Mouse (Mus musculus): ENCODE measurements at regions not wholly inside any gene's neighbourhood (a gene's known extent, or its start where the extent isn't known, plus 50 kb on each side); places are given as distances from the start of the nearest gene placed in this dataset.
"Not testable (repeated sequence)": the region's sequence is repeated elsewhere in the genome, so short reads cannot be mapped to it uniquely, and the experiment has no call there.

DNA sequence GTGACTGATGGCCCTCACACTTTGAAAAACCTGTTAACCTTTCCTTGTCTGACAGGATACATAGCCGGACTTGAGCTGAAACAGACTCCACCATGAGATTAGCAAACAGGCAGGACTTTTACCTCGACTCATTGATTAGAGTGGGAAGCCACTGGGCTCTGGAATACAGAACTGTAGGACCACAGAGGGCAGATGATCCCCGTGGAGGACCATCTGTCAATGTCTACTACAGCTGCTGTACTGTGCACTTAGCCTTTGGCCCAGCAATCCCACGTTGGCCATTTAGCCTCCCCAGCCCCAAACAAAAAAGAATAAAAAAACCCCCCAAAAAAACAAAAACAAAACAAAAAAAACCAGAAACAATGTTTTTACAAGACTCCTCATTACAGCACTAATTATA, 103.9 kb upstream of the Dazl start:
- no peak for DNase-seq (ENCODE audit: inconsistent ontology term)

DNA sequence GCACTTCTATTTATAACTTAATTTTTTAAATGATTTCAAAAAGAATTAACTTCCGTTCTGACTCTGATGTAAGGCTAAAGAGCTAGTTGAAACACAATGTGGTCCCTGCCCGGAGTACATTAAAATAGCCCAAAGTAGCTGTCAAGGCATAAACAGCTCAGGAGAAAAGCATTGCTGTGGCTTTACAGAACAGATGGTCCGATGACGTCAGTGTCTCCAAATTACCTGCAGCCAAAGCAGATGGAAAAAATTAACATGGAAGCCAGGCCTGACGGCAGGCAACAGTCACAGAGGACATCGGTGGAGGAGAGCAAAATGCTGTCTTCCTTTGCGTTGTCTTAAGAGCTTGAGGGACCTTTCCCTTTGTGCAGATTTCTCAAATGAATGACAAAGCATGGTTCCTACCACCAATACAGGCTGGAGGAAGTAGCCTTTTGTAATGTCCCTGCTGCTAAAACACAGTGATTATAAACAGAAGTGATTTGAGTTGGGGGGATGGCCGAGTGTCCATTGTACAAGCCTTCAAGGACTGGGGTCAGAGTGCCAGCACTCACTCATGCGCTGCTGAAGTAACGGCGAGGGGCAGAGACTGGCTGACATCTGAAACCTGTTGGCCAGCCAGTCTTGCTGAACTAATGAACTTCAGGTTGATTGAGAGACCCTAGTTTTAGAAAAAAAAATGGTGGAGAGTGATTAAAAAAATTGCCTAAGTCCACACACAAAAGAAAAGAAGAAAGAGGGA, 101.8 kb upstream of the Plcl2 start:
- DNase-seq (ENCODE audit: inconsistent ontology term) = no peak

DNA sequence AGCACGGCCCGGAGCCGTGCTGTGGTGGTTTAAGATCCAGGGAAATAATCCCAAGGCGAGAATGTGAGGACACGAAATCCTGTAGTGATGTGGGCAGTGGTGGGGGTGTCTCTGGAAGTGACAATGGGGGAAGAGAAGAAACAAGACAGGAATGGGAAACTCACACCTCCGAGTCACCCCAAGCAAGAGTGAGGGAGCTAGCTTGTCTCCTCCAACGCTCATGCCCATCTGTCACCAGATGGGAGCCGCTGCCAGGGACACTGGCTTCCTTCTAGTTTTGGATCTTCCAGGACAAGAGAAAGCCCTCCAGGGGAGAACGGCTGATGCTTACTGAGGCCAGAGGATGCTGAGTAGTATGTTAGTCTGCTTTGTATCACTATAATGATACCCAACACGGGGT, 100.6 kb upstream of the Plcl2 start:
- no peak for DNase-seq (ENCODE audit: inconsistent ontology term)

DNA sequence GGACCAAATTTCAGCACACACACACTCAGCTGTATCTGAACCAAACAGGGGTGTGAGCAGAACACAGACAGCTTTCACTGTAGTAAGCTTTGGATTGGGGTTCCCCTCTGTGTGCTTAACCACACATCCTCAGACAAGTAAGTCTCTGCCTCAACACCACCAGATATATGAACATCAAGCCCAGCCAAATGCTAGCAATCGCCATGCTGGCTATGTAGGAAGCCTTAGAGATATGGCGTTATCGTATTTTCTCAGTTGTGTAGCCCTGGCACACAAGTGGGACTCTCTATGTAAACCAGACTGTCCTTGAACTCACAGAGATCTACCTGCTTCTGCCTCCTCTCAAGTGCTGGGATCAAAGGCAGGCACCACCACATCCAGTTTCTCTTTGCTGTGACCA, 99.9 kb upstream of the Plcl2 start:
- DNase-seq (ENCODE audit: inconsistent ontology term) = no peak

DNA sequence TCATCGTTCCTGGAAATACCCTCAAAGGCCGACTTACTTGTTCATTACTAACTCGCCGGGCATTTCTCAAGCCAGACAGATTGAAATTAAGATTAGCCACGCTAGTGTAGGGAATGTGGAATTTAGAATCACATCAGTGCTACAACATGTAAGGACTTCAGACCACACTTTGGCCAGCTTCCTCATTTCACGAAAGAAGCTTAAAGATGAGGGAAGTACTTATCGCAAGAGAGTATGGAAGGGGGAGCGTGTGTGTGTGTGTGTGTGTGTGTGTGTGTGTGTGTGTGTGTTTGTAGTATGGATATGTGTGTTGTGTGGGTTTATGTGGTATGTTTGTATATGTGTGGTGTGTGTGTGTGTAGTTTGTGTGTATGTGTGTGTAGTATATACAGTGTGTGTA, 99.3 kb upstream of the Plcl2 start:
- DNase-seq (ENCODE audit: inconsistent ontology term) = no peak

DNA sequence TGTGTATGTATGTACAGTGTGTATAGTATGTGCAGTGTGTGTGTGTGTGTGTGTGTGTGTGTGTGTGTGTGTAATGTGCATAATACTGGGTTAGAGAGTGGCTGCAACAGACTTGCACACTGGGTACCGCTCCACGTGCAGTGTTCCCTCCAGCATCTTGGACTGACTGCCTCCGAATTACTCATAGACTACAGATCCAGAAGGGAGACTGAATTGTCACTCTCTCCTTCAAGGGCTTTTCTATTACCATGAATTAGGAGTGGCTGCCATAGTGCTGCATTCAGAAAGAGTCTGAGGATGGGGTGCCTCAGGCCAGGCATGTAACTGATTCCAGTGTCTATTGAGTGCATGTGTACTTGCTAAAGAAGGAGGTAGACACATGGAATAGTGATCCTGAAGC, 98.9 kb upstream of the Plcl2 start:
- no peak for DNase-seq (ENCODE audit: inconsistent ontology term)

DNA sequence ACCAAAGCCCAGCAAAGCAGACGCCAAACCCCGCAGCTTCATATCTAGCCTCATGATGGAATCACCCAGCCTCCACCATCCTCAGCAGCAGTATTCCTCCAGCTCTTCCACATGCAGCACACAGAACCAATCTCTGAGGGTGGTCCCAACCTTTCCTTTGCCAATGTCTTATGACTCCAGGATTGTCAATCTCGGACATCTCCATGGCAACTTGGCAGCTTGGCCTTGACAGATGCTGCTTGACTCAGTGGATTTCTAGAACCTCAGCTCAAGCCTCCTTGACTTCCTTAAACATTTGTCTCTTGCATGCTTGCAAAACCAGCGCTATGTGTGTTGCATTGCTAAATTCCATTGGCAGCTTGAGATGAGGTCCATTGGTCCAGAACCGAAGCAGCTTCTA, 96.8 kb upstream of the Plcl2 start:
- DNase-seq (ENCODE audit: inconsistent ontology term) = no peak

DNA sequence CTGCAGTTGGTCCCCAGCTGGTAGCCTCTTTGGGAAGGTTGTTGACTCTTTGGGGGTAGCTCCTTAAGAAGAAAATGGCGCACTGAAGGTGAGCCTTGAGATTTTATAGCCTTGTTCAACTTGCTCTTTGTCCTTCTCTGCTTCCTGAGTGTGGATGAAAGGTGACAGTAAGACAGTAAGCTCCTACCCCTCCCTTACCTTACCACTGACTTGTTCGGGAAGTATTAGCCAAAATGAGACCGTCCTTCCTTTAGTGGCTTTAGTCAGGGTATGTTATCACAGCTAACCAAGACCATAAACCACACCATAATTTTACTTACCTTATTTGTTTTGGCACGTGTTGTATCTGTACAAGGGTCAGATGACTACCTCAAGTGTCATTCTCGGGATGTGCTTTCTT, 95.3 kb upstream of the Plcl2 start:
- DNase-seq (ENCODE audit: inconsistent ontology term) = no peak

DNA sequence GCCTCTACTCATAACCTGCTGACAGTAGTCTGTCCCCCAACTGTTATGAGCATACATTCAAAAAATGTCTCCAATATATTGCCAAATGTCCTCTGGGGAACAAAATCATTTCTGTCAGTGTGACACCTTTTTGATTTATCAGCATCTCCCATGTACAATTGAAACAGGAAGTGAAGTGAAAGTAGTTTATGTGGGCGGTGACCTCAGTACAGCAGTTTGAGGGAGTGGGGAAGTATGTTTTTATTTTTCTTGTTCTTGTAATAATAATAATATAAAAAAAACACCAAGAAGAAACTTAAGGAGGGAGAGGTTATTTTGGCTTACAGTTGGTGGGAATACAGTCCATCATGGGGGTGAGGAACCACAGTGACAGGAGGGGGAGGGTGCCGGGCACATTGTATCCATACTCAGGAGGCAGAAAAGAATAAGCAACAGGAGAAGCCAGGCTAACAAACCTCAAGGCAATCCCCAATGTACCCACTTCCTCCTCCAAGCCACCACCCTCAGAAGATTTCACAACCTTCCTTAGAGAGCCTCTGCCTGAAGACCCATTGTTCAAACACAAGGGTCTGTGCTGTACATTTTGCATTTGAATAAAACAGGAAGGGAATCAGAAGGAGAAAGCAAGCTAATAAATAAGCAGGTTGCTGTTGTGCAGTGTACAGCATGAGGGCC, 93.7 kb upstream of the Plcl2 start:
- DNase-seq (ENCODE audit: inconsistent ontology term) = no peak

DNA sequence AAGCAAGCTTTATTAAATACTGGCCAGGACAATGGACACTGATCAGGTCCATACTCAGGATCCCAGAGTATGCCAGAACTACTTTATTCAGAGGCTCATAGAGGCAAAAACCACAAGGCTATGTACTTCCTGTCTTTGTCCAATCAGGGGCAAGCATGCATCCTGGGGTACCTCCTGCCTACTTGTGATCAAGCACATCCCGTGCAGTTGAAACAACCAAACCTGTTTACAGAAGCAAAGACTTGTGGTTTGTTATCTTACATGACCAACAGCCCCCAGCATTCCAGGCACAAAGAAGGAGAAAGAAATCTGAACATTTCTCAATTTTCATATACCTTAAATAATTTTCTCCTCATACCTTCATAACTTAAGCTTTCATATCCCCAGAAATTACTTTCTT, 93.1 kb upstream of the Plcl2 start:
- DNase-seq (ENCODE audit: inconsistent ontology term) = no peak

DNA sequence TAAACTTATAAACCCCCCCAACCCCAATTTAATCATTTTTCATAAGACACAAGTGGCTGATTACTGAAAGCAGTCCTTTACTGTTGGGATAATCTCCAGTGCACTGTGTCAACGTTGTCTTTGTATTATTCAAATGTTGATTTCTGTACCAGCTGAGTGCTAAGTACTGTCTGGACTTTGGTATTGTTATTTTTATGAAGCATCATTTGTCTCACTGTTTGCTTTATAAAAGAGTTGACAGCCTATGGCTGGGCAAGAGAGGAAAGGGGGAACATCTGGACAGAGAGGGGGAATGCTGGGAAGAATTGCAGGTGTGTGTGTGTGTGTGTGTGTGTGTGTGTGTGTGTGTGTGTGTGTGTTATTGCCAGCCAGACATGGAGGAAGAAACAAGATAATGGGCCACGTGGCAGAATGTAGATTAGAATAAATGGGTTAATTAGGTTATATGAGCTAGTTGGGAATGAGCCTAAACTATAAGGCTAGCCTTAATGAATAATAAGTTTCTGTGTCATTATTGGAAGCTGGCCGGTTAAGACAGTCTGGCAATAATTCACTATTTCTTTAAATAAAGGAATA, 92.6 kb upstream of the Plcl2 start:
- DNase-seq (ENCODE audit: inconsistent ontology term) = no peak

DNA sequence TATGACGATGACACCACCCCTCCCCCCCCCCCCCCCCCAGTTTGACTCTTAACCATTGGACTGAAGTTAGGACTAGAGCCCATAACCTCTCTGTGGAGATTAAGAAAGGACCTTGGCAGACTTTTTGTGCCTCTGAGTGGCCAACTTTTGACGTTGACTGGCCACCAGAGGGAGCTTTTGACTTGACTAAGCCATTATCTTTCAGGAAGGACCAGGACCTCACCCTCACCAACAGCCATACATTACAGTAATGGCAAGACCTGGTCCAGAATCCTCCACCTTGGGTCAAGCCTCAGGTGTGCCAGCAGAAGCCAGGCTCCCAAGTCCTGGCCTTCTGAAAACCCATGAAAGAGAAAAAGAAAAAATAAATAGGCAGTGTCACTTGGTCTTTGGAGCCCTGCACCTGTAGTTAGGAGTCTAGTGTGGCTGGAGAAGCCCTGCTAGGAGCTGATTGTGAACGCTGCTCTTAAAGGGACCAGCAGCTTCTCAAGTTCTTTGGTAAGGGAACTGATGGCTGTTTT, 90.3 kb upstream of the Plcl2 start:
- DNase-seq (ENCODE audit: inconsistent ontology term) = no peak

DNA sequence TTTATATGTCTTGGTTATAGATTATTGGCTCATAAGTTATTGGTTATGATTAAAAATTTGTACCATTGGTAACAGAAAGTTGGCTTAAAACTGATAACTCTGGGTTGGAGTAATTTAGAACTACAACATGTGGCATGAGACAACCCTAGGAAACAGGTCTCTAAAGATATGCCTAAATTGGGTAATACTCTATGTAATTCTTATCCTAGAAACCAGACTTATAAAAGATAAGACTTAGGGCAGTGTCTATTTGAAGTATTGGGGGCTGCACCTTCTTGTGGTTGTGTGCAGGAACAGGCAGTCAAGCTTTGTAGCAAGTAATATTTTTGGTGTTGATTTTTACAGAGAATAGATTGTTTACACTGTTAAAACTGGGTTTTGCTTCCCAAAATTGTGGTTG, 89.7 kb upstream of the Plcl2 start:
- not testable (repeated sequence) for DNase-seq (ENCODE audit: inconsistent ontology term)

DNA sequence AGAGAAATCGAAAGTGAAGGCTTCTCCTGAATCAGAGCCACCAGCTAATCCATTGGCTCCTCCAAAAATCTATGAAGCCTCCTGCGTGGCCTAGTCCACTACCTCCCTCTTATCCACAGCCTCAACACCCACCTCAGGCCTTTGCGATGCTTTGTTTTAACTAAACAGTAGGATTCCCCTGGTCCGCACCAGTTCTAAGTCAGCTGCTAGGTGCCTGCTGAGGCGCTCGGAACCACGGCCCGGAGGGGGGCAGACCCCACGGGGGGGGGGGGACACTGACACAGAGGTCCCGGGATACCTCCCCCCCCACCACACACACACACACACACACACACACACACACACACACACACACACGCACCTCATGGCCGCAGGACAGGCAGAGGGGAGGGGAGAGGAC, 89.2 kb upstream of the Plcl2 start:
- no peak for DNase-seq (ENCODE audit: inconsistent ontology term)

DNA sequence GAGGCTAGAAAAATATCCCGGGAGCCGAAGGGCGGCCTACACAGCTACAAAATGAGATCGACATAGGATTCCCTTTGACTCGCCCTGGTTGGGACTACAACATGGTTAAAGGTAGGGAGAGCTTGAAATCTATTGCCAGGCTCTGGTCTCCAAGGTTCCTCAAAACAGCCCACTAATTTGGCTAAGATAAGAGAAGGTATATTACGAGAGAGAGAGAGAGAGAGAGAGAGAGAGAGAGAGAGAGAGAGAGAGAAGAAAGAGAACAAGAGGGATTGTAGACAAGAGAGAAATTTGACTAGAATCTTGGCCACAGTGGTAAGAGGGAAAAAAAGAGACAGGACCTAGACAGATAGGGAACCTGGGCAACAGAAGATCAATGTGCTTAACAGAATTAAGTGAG, 88.5 kb upstream of the Plcl2 start:
- DNase-seq (ENCODE audit: inconsistent ontology term) = no peak

DNA sequence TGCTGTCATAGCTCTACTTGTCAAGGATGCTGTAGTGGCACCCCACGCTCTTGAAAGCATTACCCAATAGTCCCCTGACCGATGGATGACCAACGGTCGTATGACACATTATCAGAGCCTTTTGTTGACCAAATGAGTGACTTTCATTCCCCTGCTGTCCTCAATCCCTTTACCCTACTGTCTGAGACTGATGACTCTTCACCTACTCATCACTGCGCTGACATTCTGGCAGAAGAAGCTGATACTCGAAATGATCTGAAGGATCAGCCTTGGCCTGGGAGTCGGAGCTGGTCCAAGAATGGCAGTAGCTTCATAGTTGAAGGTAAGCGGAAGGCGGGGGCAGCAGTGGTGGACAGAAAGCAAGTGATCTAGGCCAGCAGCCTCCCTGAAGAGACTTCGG, 87.7 kb upstream of the Plcl2 start:
- no peak for DNase-seq (ENCODE audit: inconsistent ontology term)

DNA sequence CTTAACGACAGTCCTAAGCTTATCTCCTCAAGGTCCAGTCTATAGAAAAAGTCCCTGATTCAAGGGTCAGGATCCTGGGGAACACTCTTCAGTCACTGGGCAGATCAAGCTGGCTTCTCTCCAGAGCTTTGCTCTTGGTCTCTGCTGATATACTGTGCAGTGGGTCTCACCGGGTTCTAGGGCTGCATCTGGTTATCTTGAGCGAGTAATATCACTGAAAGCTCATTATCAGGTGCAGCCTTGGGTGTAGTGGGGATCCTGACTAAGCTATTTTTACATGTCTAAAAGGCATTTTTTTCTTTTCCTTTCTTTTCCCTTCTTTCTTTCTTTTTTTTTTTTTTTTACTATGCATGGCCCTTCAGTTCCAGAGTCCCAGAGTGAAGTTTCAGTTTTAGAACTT, 84.1 kb upstream of the Plcl2 start:
- DNase-seq (ENCODE audit: inconsistent ontology term) = no peak

DNA sequence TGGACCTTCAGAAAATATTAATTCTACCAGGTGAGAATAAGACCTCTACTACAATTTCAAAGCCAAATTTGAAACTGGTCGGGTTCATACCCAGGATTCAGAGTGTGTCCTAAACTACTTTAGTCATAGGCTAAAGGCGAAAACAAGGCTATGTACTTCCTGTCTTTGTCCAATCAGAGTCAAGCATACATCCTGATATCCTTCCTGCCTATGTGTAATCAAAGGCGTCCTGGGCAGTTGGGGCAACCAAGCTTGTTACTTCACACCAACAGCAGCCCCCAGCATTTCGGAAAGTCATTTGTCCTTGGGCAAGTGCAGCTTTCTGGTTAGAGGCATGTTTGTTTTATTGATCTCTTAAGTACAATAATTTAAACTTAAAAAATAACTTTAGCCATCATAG, 83.7 kb upstream of the Plcl2 start:
- no peak for DNase-seq (ENCODE audit: inconsistent ontology term)

DNA sequence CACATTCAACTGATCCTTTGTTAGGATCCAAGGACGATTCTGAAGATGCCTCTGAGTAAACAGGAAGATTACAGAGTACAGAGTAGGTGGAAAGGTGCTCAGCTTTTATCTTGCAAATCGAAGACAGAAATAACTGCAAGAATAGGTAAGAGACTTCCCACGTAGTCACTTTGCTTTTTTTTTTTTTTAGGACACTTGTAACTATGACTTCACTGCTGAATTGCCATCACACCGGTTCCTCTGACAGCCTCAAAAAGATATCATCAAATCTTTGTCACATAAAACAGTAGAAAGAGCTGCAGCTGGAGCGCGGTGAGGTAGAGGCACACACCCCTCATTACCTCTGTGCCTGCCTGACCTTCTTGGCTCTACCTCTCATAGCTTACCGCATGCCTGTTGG, 83.1 kb upstream of the Plcl2 start:
- DNase-seq (ENCODE audit: inconsistent ontology term) = no peak

DNA sequence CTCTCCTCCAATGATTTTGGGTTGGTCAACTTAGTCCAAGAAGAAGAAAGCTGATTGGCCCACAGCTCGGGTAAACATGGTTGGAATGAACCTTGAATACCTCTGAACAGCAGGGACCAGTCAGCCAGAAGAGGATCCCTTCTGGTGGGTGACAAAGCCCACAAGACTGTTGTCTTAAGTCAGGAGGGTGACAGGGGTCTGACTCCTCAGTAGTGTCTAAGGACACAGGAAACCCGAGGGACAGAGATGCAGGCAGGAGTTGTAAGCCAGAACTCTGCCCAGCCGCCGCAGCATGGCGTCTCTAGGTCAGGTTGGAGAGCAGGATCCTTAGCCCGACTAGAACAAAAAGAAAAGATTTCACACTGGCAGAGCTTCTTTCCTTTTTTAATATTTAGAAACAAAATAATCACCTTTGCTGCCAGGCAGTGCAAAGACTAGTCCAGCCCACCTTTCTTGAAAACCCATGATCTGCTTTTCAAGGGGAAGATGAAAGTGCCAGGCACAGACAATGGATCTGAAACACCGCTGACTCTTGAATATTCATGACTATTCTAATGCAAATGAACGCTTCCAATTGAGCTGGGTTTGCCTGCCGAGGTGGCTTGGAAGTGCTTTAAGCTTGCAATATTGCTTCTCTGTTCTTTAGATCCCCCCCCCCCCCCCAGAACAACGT, 81.7 kb upstream of the Plcl2 start:
- no peak for DNase-seq (ENCODE audit: inconsistent ontology term)

DNA sequence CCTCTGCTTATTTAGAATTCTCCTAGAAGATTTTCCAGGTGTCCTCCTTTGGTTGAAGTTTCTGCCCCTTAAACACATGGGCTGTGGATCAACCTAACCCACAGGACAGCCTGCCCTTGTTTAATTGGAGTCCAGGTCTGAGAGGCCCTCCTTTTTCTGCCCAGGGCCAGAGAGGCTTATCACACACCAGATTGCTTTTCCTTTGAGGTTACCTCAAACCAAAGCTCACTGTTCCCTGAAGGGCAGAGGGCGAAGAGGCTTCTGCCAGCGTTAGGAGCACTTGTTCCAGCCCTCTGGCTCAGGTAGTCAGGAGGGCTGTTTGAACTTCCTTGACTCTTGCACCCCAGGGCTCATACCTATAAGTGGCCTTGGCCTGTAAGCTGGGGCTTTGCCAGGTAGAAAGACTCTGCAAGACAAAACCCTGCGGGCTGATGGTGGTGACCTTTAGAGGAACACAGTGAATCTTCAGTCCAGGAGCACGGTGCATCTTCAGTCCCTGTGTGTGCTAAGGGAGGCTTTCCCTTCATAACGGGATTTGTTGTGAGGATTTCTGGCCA, 81.1 kb upstream of the Plcl2 start:
- no peak for DNase-seq (ENCODE audit: inconsistent ontology term)

DNA sequence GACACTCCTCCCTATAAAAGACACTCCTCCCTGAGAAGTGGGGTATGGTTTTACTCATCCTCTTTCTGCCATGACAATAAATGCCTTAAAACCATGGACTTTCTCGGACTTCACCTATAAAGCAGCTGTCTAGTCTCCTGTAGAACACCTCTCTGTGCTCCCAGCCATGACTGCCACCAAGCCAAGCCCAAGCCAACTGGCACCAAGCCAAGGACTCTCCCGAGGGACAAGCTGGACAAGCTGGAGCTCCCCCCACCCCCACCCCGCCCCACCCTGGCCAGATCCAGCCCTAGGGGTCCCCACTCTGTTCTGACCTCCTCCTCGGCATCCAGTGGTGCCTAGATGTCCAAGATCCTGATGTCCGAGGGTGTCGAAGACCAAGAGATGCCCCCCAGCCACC, 76.6 kb upstream of the Plcl2 start:
- no peak for DNase-seq (ENCODE audit: inconsistent ontology term)

All from Muller cell, postnatal 12 days (primary cell).